13 mouse cellular contexts compared by ENCODE assay signal in the genomic region with DNA sequence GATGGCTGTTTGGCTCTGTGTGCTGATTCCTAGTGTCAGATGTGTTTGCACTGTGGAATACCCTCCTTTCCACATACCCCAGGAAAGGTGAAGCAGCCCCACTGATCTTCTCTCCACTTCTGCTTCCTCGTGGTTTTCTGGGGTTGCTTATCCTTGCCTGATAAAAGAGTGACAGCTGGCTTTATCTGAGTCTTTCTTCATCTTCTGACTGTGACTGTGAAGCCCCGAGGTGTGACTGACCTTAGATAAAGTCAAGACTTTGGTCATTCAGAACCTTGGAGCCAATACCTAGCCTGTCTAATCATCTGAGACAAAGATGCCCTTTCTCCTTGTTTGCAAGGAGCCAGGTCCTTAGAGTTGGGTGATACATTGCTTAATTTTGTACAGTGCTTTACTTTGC.
"Had no signal": no experiment of that assay in that cellular context is flagged by ENCODE, and none has a peak within 500 bp of the region (broad histone marks: within the 10 kb centered on the region; RNA-seq: fewer than 3 reads in every experiment).

No protein-coding gene starts in this region.

- DNase-seq: kidney, adult 8-10 months; kidney, postnatal 25 days; lung, adult 18-20 months; lung, postnatal 36 days; retina, postnatal 1 day; thymus, adult 2 months; thymus, postnatal 25 days had no signal

- H3K4me2 ChIP-seq: limb, embryonic 15.5 days; midbrain, embryonic 11.5 days; midbrain, embryonic 15.5 days; neural tube, embryonic 12.5 days had no signal

- H3K27ac ChIP-seq: left cerebral cortex, adult 2 months; limb, embryonic 15.5 days; midbrain, embryonic 15.5 days; neural tube, embryonic 12.5 days had no signal

- H3K27me3 ChIP-seq: limb, embryonic 15.5 days; megakaryocyte, embryonic 14.5 days; midbrain, embryonic 15.5 days; neural tube, embryonic 12.5 days had no signal

- H3K9ac ChIP-seq: limb, embryonic 15.5 days; midbrain, embryonic 15.5 days; neural tube, embryonic 12.5 days had no signal

- ATAC-seq: midbrain, embryonic 15.5 days had no signal

- H3K9me3 ChIP-seq: limb, embryonic 15.5 days; megakaryocyte, embryonic 14.5 days; midbrain, embryonic 15.5 days; neural tube, embryonic 12.5 days had no signal

- H3K4me1 ChIP-seq: midbrain, embryonic 15.5 days; neural tube, embryonic 12.5 days had no signal

- H3K36me3 ChIP-seq: limb, embryonic 15.5 days; midbrain, embryonic 15.5 days; neural tube, embryonic 12.5 days had no signal

- H3K4me3 ChIP-seq: left cerebral cortex, adult 2 months; limb, embryonic 15.5 days; megakaryocyte, embryonic 14.5 days; midbrain, embryonic 15.5 days; neural tube, embryonic 12.5 days had no signal
